Mouse (Mus musculus): ENCODE data around the gene Fndc10.

GRCm38 (mm10) chr4:155745136-155745535 is 51.0 kb downstream of the Fndc10 start:
- TF ChIP-seq CTCF (IDR thresholded peaks at IDR 0.05; ENCODE audit: control insufficient read depth, insufficient read depth, insufficient read length), result no peak
- TF ChIP-seq MAX (IDR thresholded peaks at IDR 0.05), result no peak
- TF ChIP-seq USF1 (IDR thresholded peaks at IDR 0.05; ENCODE audit: low read depth), result no peak
- TF ChIP-seq MYOG (IDR thresholded peaks at IDR 0.05; ENCODE audit: control insufficient read depth, extremely low read depth, insufficient read length), result no peak
- no peak for TF ChIP-seq CEBPB (IDR thresholded peaks at IDR 0.05; ENCODE audit: low read depth)
- TF ChIP-seq MYOD1 (IDR thresholded peaks at IDR 0.05; ENCODE audit: control insufficient read depth, insufficient read length, low read depth), result no peak
- no peak for TF ChIP-seq FOSL1 (IDR thresholded peaks at IDR 0.05; ENCODE audit: insufficient read depth, low read length, poor library complexity, severe bottlenecking)
